Mouse (Mus musculus) thymus, postnatal 4 days (tissue): Measurements from ENCODE around the gene Alad.

Source experiments
- DNase-seq: peaks from one replicate; pipeline ENCODE4 v3.0.0; 2021

Alad gene

GRCm38 (mm10) chr4:62517538-62518415, 1.9 kb downstream of the Alad start:
- DNase-seq: no peak

DNA sequence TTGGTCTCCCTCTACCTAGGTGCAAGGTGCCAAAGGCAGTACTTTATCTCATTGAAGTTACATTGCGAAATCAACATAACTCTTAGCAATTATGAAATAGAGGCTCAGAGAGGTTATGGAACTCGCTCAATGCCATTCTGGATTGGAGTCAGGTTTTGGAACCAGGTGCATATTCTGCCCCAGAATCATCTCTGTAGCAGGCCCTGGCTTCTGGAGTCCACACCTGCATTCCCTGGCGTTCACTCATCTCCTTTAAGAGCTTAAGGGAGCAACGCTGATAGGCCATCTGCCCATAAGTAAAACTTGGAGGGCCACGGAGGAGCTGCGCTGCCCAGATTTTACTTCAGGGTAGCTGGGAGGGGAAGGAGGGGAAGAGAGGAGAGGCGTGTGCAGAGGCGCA, 2.7 kb downstream of the Alad start:
- DNase-seq: no peak

DNA sequence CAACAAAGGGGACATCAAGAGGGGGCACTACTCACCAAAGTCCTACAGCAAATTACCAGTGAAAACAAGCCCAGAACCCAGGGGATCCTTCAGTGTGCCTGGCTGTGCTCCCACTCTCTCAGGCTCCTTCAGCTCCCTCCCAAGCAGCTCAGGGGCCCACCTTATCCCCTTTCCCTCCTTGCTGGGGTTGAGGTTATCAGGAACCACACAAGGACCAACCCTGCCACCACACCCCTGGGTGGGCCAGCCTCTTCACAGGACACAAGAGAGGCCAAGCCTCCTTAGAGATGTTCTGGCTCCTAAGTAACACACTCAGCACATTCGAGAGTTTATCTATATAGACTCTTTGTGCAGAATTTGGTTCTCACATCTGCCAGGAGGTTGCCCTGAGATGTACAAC, 3.1 kb downstream of the Alad start:
- no peak for DNase-seq

- DNase-seq: no peak
Observed at GRCm38 (mm10) chr4:62516079-62516478, 3.6 kb downstream of the Alad start.

DNA sequence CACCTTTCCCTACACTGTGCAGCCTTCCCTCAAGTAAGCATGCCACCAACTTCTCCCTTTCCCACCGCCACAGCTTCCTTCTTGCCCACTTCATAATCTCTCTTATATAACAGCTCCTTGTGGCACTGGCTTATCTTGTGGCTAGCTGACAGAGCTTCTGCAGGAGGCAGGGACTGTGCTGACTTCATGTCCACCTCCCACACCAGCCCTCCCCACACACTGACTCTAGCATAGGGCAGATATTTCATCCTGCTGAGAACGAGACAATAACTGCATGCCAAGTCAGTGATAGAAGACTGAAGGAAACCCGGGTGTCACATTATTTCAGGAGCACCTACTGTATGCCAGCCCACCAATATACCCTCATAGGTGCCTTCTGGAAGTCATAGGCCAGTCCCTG, 4.2 kb downstream of the Alad start:
- no peak for DNase-seq

- DNase-seq: no peak
Observed at GRCm38 (mm10) chr4:62514995-62515394, 4.7 kb downstream of the Alad start.

DNA sequence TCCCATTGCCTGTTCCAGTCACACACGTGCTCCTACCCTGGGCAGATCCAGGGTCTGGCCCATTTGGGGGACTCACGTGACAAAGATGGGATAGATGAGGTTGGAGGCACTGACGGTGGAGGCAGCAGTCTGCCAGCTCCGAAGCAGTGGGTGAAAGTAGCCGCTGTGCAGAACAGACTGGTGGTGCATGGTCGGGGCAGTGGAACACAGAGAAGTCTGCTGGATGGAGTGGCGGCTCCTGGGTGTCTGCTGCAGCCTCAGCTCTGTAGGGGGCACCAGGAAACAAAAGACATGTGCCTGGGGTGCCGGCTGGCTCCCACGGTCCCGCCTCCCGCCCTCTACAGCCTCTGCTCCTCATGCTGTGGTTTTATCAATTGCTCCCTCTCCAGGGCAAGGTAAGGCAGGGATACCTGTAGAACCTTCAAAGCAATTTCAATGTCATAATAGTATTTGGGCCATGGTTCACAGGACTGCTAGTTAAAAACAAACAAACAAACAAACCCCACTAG, 5.7 kb downstream of the Alad start:
- DNase-seq: no peak

- DNase-seq: no peak
Observed at GRCm38 (mm10) chr4:62509946-62510345, 9.8 kb downstream of the Alad start.

DNA sequence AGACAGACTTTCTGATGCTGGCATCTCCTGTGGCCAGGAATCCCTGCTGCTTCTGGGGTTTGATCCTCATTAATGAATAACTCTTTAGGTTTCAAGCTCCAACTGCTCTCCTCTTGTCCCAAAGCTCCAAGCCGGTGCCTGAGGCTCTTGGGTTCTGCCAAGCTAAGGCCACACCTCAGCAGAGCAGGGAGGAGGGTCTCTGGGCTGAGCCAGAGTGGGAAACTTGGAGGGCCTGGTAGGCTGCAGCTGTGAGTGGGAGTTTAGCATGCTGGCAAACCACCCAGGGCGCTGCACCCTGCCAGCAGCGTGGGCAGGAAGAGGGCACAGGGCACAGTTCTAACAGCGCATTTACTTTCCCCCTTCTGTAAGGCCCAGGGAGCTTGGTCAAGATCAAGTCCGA, 10.9 kb downstream of the Alad start:
- no peak for DNase-seq

DNA sequence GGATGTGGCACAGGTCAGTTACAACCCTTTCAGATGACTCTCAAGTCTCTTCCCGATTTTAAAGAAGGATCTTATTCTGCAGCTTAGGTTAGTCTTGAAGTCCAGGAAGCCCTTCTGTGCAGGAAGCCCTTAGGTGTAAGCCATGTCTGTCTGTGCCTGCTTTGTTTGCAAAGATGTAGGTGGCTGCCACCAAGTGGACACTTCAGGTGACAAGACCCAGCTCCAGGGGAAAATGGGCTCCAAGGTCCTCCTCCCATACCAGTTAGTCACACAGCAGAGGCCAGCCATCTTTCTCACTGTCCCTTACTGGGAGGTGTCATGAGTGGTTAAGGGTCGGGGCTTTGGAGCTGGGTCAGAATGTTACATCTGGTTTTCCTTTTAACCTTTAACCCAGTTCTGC, 12.9 kb downstream of the Alad start:
- peak; percentile 66 for DNase-seq

DNA sequence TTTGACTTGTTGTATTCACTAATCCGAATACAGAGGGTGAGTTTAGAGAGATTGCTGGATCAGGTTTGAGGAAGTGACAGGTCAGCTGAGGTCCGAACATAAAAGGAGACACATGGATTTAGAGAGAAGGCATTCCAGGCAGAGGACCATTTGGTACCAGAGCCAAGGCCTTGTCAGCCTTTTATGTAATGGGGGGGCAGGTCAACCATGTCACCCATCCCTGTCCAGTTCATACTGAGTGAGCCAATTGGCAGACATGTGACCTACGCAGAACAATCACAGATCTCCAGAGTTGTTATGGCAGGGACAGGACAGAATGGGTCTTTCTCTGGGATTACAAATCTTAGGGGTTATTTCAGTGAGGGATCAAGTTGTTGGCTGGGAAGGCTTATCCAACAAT, 13.7 kb downstream of the Alad start:
- no peak for DNase-seq

DNA sequence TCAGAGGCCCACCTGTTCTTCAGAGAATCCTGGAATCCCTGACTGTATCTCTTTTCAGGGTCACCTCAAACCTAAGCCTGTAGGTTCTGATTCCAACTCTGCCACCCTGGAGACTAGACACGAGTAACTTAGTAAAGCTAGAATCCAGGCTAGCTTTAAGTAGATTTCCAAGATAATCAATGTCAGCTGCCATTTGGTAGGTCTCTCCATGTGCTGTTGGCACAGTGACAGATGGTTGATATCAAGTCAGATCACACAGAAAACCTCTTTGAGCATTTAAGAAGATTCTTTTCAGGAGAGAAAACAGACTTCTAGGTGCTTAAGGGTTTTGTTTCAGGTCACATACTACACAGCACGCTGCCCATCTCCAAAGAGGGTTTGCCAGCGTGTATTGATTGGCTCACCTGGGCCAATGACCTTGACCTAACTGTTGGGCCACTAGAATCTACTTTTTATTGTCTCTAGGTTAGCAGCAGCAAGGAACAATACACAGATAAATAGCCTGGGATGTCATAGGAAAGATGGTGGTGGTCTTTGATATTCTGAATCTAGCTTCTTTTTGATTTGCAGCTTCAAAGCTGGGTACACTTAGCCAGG, 16.2 kb downstream of the Alad start, which contains the start of gene Hdhd3:
Gene Hdhd3, minus strand, starts transcription at position 94 of the 597 bp plus-strand sequence.
- DNase-seq: no peak

GRCm38 (mm10) chr4:62502969-62503368, 16.7 kb downstream of the Alad start:
- no peak for DNase-seq

DNA sequence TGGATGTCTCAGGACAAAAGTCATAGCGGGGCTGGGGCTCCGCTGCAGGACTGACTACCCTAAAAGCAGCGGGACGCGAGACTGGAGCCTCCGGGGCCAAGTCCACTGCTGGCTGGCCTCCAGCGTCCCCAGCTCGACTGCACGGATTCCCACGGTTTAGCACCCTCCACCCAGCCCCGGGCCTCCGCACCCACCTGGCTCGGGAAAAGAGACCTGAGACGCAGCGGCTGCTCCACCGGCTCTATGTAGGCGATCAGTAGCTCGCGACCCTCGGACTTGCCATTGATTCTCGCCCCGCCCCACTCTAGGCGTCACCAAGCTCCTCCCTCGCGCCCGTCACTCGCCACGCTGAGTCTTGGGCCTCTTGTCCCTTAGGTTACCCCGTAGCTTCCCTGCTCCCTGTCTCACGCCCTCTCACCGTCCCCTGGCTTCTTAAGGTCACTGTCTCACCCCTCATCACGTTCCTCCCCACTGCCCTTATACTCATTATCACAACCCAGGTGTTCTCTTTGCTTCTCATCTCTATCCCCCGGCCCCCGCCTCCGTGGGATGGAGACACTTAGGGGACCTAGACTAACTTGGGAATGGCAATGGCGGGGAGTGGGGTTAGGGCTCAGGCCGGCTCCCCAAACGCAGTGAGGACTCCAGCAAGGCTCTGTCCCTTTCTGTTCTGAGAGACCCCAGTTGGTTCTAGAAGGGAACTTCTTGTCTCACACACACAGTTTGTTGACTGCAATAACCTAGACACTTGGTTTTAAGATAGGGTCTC, 17.6 kb downstream of the Alad start:
- peak; percentile 86 for DNase-seq

GRCm38 (mm10) chr4:62501534-62501933, 18.2 kb downstream of the Alad start:
- DNase-seq: no peak

GRCm38 (mm10) chr4:62500799-62501198, 18.9 kb downstream of the Alad start:
- DNase-seq: no peak

GRCm38 (mm10) chr4:62496815-62497214, 22.9 kb downstream of the Alad start:
- DNase-seq: no peak

DNA sequence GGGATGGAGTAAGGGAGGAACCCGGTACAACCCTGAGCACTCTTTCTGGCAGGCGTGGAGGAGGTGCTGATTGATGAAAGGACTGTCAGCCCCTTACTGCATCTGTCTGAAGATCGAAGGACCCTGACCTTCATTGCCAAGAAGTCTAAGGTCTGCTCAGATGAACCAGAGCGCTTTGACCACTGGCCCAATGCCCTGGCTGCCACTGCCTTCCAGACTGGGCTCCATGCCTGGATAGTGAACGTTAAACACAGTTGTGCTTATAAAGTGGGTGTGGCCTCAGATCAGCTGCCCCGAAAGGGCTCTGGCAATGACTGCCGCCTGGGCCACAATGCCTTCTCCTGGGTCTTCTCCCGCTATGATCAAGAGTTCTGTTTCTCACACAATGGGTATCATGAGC, 23.8 kb downstream of the Alad start:
- no peak for DNase-seq

DNA sequence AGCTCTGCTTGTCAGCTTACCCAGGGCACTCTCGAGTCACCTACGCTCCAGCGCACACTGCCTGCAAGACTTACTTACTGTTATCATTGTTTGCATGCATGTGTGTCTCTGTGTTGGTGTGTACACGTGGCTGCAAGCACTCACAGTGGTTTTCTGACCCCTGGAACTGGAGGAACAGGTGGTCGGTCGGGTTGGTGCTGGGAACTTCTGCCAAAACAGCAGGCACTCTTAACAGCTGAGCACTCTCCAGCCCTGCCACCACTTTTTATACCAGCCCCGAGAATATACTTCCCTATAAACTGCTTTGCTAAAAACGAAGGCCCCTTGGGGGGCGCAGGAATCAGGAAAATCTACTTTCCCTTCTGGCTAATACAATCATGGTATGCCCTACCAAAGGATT, 25.5 kb downstream of the Alad start:
- no peak for DNase-seq

DNA sequence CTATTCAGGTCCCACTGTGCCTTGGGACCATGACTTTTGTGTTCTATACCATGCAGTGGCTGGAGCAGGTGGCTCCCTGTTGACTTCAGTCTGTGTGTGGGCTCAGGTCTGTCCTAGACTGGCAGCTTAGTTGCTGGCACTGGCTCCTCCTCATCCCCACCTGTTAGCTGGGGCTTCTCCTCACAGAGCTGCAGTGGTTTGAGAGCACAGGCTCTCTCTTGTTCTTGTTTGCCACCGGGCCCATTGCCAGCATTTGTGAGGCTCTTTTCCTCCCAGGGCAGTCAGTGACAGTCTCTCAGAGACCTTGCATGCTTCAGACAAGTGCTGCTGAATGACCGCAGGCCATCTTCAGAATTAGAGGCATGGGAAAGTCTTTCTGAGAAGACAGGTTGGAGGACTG, 27.0 kb downstream of the Alad start:
- no peak for DNase-seq

GRCm38 (mm10) chr4:62487914-62488313, 31.8 kb downstream of the Alad start:
- DNase-seq: no peak

DNA sequence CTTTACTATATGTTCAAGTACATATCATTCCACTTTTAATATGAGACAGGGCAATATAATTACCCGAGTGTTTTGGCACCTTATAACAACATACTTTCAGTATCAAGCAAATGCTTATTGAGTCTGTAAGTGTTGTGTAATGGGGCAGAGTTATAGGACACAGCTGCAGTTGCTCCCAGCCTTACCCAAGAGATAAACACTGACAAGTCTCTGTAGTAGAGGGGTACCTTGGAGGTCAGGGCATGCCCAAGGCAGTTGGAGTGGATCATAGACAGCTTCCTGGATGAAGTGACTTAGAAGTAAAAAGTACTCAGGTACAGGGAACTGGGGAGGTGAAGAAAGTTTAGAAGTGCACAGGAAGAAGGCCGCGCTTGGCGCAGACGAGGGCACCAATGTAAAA, 32.5 kb downstream of the Alad start:
- DNase-seq: no peak

DNA sequence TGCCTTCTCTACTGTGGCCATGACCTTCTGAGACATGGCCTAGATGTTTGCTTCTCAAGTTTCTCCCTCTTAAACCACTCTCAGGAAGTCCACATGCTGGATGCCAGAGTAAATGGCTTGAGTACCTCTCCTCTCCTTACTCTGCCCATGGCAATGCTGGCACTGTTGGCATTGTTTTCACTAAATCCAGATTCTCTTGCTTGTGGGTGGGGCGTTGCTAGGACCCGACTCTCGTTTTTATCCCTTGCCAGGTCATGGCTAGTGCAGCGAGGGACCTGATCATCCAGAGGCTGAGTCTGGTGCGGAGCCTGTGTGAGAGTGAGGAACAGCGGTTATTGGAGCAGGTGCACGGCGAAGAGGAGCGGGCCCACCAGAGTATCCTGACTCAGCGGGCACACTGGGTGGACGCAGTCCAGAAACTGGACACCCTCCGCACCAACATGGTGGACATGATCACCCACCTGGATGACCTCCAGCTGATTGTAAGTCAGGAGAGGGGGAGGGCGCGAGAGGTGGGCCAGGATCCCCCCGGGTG, 33.5 kb downstream of the Alad start:
- DNase-seq: no peak
